Mouse (Mus musculus) C2C12 (cell line): ENCODE results near the gene Stc2. TPM values are rescaled to one million over a fixed set of nuclear protein-coding genes. Genes with fewer than 3 reads are reported as not detected.

Experiments used
- H3K27me3 ChIP-seq: one replicate; pipeline ENCODE4 v1.6.1; 2011; ENCODE audit not compliant: control insufficient read depth, insufficient read depth, insufficient read length
- H3K36me3 ChIP-seq: one replicate; pipeline ENCODE4 v1.6.1; 2011; ENCODE audit not compliant: control insufficient read depth, insufficient read depth
- H3K4me3 ChIP-seq: one replicate; pipeline ENCODE4 v1.5.1; 2011; ENCODE audit warnings: mild to moderate bottlenecking, control low read depth; ENCODE audit not compliant: poor library complexity, insufficient read depth, severe bottlenecking
- H3K79me2 ChIP-seq: one replicate; pipeline ENCODE4 v1.6.1; 2011; ENCODE audit not compliant: control insufficient read depth, insufficient read depth
- H3K79me3 ChIP-seq: one replicate; pipeline ENCODE4 v1.6.1; 2011; ENCODE audit warnings: low read depth, control low read depth
- H3ac ChIP-seq: one replicate; pipeline ENCODE3; 2011; ENCODE audit warnings: low read depth; ENCODE audit not compliant: control insufficient read depth, insufficient read length
- CEBPB ChIP-seq: IDR thresholded peaks from one replicate; pipeline ENCODE4 v1.6.1; 2011; ENCODE audit warnings: low read depth, mild to moderate bottlenecking, control low read depth, moderate library complexity
- CTCF ChIP-seq: IDR thresholded peaks from one replicate; pipeline ENCODE4 v1.5.1; 2011; ENCODE audit not compliant: control insufficient read depth, insufficient read depth, insufficient read length
- FOSL1 ChIP-seq: IDR thresholded peaks from one replicate; pipeline ENCODE4 v1.8.0; 2011; ENCODE audit warnings: mild to moderate bottlenecking, low read length; ENCODE audit not compliant: poor library complexity, insufficient read depth, severe bottlenecking
- MAX ChIP-seq: IDR thresholded peaks from one replicate; pipeline ENCODE4 v1.6.1; 2011; ENCODE audit warnings: mild to moderate bottlenecking, control low read depth
- MYOD1 ChIP-seq: IDR thresholded peaks from one replicate; pipeline ENCODE4 v1.6.1; 2011; ENCODE audit warnings: low read depth; ENCODE audit not compliant: control insufficient read depth, insufficient read length
- MYOG ChIP-seq: IDR thresholded peaks from one replicate; pipeline ENCODE4 v1.6.1; 2011; ENCODE audit not compliant: control insufficient read depth, insufficient read length; ENCODE audit errors: extremely low read depth
- USF1 ChIP-seq: IDR thresholded peaks from one replicate; pipeline ENCODE4 v1.6.1; 2011; ENCODE audit warnings: low read depth, mild to moderate bottlenecking, control low read depth, moderate library complexity
- polyA plus RNA-seq: library from polyadenylated mRNA; unstranded; fragments of >200 nt; fragmentation: generic; extraction: Trizol; gene quantifications from one replicate; pipeline ENCODE4 v1.2.1, GENCODE M21; 2012; ENCODE audit warnings: missing spikeins

Gene Stc2
- polyA plus RNA-seq, 1 experiment, result 15.7 TPM

DNA sequence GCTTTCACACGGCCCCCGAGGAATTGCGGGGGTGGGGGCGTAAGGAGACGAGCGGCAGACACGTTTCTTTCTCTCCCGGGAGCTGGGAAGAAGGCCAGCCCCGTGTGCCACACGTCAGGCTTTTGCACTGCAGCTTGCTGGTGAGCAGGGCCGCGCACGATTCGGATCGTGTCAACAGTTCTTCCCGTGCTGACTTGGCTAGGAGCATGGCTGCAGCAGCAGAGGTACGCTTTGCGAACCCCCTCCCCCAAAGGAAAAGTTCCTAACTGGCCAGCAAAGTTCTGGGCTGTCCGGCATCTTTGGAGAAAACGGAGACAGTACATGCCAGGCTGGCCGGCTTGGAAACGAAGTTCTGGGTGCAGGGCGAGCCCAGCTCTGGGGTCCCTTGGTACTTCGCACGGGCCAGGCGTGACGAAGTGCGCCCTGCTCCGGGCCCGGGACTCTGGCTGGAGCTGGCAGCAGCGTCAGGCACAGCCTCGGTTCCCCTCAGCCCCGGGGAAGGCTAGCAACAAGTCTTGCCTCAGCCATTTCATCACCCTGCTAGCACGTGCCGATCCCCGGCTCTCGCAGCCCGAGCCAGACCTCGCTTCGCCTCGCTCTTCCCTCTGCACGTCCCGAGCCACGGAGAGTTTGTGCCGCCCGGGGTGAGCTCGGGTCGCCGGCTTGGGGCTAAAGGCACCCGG is 768 bp downstream of the Stc2 start:
- H3K79me2 ChIP-seq, result no peaks in the 10 kb centered on the region
- peak overlapping the region; percentile 84 for H3ac ChIP-seq
- H3K27me3 ChIP-seq, result no peaks in the 10 kb centered on the region
- TF ChIP-seq FOSL1 (no peak), USF1 (no peak), CEBPB (no peak), MYOD1 (no peak), MAX (no peak), CTCF (no peak), MYOG (no peak)
- no peaks in the 10 kb centered on the region for H3K36me3 ChIP-seq
- H3K79me3 ChIP-seq, result no peaks in the 10 kb centered on the region
- peak overlapping the region; percentile 37 for H3K4me3 ChIP-seq

DNA sequence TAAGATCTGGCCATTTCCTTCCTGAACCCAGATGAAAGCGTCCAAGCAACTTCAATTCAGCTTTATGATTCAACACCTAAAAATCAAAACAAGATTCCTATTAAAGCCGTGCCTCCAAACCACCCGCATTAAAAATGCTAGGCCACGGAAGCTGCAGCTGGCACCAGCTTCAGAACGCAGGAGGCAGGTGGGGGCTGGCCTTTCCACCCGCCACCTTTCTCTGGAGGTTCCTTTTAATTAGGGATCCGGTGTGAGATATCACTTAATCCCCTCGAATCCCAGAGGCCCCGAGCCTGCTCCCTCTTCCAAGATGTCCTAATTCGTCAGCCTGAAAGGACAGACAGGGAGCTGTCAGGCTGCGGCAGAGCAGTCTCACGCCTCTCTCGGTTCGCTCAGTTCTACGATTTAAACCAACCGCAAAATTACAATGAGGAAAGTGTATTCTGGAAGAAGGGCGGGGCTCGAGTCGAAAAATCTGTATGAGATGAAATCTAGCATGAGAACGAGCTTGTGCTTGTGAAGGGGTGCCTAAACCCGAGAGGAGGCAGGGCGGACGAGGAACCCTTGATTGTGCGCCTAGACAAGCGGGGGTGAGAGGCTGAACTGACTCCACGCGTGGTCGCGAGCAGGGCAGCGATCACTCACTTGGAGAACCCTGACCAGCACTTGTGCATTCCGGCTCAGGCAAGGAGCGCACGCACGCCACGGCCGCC is 1.5 kb downstream of the Stc2 start:
- Histone ChIP-seq H3K27me3 (no peaks in the 10 kb centered on the region), H3K36me3 (no peaks in the 10 kb centered on the region), H3K4me3 (peak overlapping the region; percentile 37), H3K79me2 (no peaks in the 10 kb centered on the region), H3ac (peak overlapping the region; percentile 84), H3K79me3 (no peaks in the 10 kb centered on the region)
- no peak for TF ChIP-seq CTCF
- no peak for TF ChIP-seq MYOG
- no peak for TF ChIP-seq FOSL1
- TF ChIP-seq CEBPB, result no peak
- TF ChIP-seq USF1, result no peak
- TF ChIP-seq MYOD1, result no peak
- no peak for TF ChIP-seq MAX

DNA sequence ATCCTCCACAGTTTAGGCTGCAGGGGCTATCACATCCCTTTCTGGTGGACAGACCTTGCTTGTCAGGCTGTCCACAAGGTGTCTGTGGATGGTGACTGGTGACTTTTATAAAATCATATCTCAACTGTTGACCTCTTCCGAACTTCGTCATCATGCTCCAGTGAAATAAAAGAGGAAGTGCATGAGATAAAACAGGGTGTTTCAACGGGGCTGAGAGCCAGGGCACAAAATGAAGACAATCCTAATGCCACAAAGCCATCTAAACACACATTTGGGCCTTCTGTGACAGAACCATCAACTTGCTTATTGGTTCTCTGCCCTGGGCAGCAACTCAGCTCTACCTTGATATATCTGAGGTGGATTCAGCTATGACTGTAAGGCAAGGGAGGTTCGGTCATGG is 3.0 kb downstream of the Stc2 start:
- H3K27me3 ChIP-seq, result no peaks in the 10 kb centered on the region

DNA sequence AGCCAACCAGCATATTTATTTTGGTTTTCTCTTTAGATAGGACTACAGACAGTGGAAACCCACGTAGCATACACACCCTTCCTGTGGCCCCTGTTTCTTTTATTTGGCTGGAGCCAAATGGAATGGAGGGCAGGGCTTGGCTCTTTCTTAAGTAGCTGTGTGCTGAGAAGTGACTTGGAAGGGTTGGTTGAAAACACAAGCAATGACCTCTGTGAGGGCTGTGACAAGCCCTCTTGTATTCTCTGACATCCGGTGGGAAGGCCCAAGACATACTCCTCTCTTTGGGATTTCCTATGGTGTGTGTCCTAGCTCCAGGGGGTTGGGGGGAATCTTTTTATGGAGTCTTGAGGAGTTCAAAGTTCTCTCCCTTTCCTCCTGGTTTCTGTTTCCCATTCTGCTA is 3.5 kb downstream of the Stc2 start:
- no peaks in the 10 kb centered on the region for H3K27me3 ChIP-seq
- no peaks in the 10 kb centered on the region for H3K79me3 ChIP-seq
- TF ChIP-seq MYOG (no peak), MAX (no peak), MYOD1 (no peak), USF1 (no peak), CTCF (no peak), CEBPB (no peak), FOSL1 (no peak)
- no peak overlapping the region for H3K4me3 ChIP-seq
- H3ac ChIP-seq, result no peak overlapping the region
- H3K79me2 ChIP-seq, result no peaks in the 10 kb centered on the region
- no peaks in the 10 kb centered on the region for H3K36me3 ChIP-seq

More for the DNA sequence above, 3.0 kb downstream of the Stc2 start:
- no peaks in the 10 kb centered on the region for H3K79me3 ChIP-seq
- H3K36me3 ChIP-seq, result no peaks in the 10 kb centered on the region
- no peak overlapping the region for H3K4me3 ChIP-seq
- no peak overlapping the region for H3ac ChIP-seq
- TF ChIP-seq MYOG, result no peak
- TF ChIP-seq CEBPB, result no peak
- no peak for TF ChIP-seq FOSL1
- TF ChIP-seq CTCF, result no peak
- TF ChIP-seq USF1, result no peak
- TF ChIP-seq MAX, result no peak
- no peak for TF ChIP-seq MYOD1
- H3K79me2 ChIP-seq, result no peaks in the 10 kb centered on the region

DNA sequence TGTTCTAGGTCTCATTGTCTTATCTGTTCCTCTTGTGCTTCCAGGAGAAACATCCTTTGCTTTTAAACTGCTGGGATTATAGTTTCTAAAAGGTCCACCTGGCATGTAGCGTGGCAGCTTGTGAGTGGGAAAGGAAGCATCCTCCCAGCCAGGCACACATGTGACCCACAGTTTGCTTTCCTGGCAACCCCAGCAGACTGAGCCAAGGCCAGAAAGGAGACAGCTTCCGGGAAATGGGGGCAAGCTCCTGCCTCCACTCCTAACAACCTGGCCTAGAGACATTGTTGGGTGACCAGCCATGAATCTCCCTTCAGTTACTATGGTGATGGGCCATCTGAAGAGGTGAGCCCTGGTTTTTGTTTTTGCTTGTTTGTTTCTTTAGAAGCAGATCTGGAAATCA is 3.9 kb downstream of the Stc2 start:
- TF ChIP-seq MAX (no peak), CEBPB (no peak), CTCF (no peak), MYOD1 (no peak), USF1 (no peak), FOSL1 (no peak)
- Histone ChIP-seq H3K79me2 (no peaks in the 10 kb centered on the region), H3K4me3 (no peak overlapping the region), H3K27me3 (no peaks in the 10 kb centered on the region), H3ac (no peak overlapping the region), H3K36me3 (no peaks in the 10 kb centered on the region), H3K79me3 (no peaks in the 10 kb centered on the region)

DNA sequence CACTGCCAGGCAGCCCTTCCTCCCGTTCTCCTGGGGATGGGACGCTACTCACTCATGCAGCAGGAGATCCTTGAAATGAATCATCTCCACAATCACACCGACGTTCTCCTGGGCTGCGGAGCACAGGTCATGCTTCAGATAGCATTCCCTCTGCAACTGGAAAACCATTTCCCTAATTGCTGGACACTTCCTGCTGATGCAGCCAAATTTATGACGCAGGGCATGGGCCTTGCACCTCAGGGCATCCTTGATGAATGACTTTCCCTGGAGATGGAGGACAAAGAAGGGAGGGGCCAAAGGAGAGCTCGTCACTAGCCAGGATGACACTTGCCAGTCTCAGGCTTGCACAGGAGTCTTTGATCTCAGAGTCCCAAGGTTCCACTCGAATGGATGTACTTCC is 4.6 kb downstream of the Stc2 start:
- no peak overlapping the region for H3K4me3 ChIP-seq
- H3ac ChIP-seq, result no peak overlapping the region
- H3K27me3 ChIP-seq, result no peaks in the 10 kb centered on the region
- H3K79me2 ChIP-seq, result no peaks in the 10 kb centered on the region
- no peak for TF ChIP-seq MAX
- TF ChIP-seq MYOG, result no peak
- no peak for TF ChIP-seq USF1
- no peaks in the 10 kb centered on the region for H3K36me3 ChIP-seq
- H3K79me3 ChIP-seq, result no peaks in the 10 kb centered on the region
